In the genomic region with DNA sequence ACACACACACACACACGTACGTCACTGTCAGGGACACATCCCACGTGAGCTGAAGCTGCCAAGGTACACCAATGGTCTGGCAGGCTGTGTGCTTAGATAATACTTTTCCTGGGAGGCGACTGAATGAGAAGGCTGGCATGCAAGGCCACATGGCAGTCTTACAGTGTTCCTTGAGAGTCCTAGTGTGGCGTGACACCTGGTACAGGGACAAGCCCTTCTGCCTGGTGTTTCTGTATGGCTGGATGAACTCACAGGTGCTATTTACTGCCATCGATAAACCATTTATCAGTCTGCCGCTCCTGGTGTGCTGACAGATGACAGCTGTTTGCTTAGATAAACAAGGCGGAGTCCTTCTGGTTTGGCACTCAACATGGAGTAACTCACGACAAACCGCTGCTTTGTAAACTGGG, we compare ENCODE assay signal across 14 mouse cellular contexts. TPM values are rescaled to one million over a fixed set of nuclear protein-coding genes. Genes with fewer than 3 reads are reported as not detected.
DNase-seq lines count a peak whose midpoint lies in the region; ATAC-seq and TF ChIP-seq lines count a peak whose summit lies in the region.
"Had no signal": no experiment of that assay in that cellular context is flagged by ENCODE, and none has a peak within 500 bp of the region (broad histone marks: within the 10 kb centered on the region; RNA-seq: fewer than 3 reads in every experiment).

No protein-coding gene starts in this region.

- H3K27me3 ChIP-seq in forebrain, embryonic 13.5 days, result no peaks in the 10 kb centered on the region
- no peaks in the 10 kb centered on the region for H3K27me3 ChIP-seq in forebrain, embryonic 16.5 days (replicated peaks; ENCODE audit: control insufficient read depth, insufficient read depth, low read length)
- no peaks in the 10 kb centered on the region for H3K27me3 ChIP-seq in liver, embryonic 14.5 days (ENCODE audit: control insufficient read depth, insufficient read depth, low read length)
- H3K27me3 ChIP-seq in limb, embryonic 10.5 days (ENCODE audit: low read depth, poor library complexity, severe bottlenecking), result peaks cover 11% of the 10 kb centered on the region; the same call in 1 of the 2 replicates
- H3K27me3 ChIP-seq: forebrain, embryonic 15.5 days had no signal

- H3K4me2 ChIP-seq in forebrain, embryonic 13.5 days, result no peak overlapping the region
- H3K4me2 ChIP-seq in forebrain, embryonic 16.5 days (ENCODE audit: low read length), result no peak overlapping the region
- peak overlapping the region; percentile 55 for H3K4me2 ChIP-seq in liver, embryonic 14.5 days (ENCODE audit: low read depth)
- H3K4me2 ChIP-seq: forebrain, embryonic 15.5 days; heart, embryonic 15.5 days; limb, embryonic 13.5 days had no signal

- no peak for ATAC-seq in forebrain, embryonic 13.5 days
- no peak for ATAC-seq in forebrain, embryonic 16.5 days
- ATAC-seq in liver, embryonic 14.5 days (ENCODE audit: insufficient read depth), result peak; percentile 84
- ATAC-seq: forebrain, embryonic 15.5 days had no signal

- 0 out of 2 replicates have a peak overlapping the region, but pooled peaks have one; percentile 20 for H3K27ac ChIP-seq in forebrain, embryonic 13.5 days
- no peak overlapping the region for H3K27ac ChIP-seq in forebrain, embryonic 16.5 days (ENCODE audit: low read length)
- peak overlapping the region; percentile 94 for H3K27ac ChIP-seq in liver, embryonic 14.5 days
- H3K27ac ChIP-seq in limb, embryonic 10.5 days, result no peak overlapping the region
- H3K27ac ChIP-seq: forebrain, embryonic 15.5 days; heart, embryonic 15.5 days; kidney, postnatal 0 days; limb, embryonic 13.5 days had no signal

- peak; percentile 85 for DNase-seq in A20 (ENCODE audit: low read depth, low spot score)
- DNase-seq in c-Kit-positive CD71-positive TER-119-negative erythroid progenitor cells, embryonic 14.5 days (ENCODE audit: low read depth), result peak; percentile 85
- peak; percentile 88 to 93 (median 92) for DNase-seq in liver, embryonic 14.5 days (ENCODE audit: low read depth in 3 of 3, low spot score in 3 of 3)
- no peak for DNase-seq in limb, embryonic 10.5 days (ENCODE audit: low spot score)
- no peak for DNase-seq in frontal cortex, postnatal 10 days (ENCODE audit: low spot score in 2 of 2)
- no peak for DNase-seq in left cerebral cortex, adult 8-10 months (ENCODE audit: low spot score in 2 of 2)
- DNase-seq: cerebellum, postnatal 36 days had no signal

- TF ChIP-seq EP300 in liver, embryonic 14.5 days (IDR thresholded peaks at IDR 0.05; ENCODE audit: low read depth), result peak; percentile 99

- TF ChIP-seq CTCF in liver, embryonic 14.5 days (IDR thresholded peaks at IDR 0.05; ENCODE audit: low read depth), result no peak

- no peaks in the 10 kb centered on the region for H3K9me3 ChIP-seq in forebrain, embryonic 13.5 days (replicated peaks)
- no peaks in the 10 kb centered on the region for H3K9me3 ChIP-seq in forebrain, embryonic 16.5 days (ENCODE audit: control insufficient read depth, low read length)
- H3K9me3 ChIP-seq in liver, embryonic 14.5 days (ENCODE audit: control insufficient read depth, low read length), result no peaks in the 10 kb centered on the region
- H3K9me3 ChIP-seq in limb, embryonic 10.5 days (replicated peaks), result no peaks in the 10 kb centered on the region
- H3K9me3 ChIP-seq: forebrain, embryonic 15.5 days; heart, embryonic 15.5 days; limb, embryonic 13.5 days had no signal

- no peak overlapping the region for H3K4me3 ChIP-seq in forebrain, embryonic 13.5 days
- H3K4me3 ChIP-seq in forebrain, embryonic 16.5 days (replicated peaks; ENCODE audit: low read length), result no peak overlapping the region
- 0 out of 4 replicates have a peak overlapping the region, but pooled peaks of 1 of the 2 experiments have one; percentile 1 for H3K4me3 ChIP-seq in liver, embryonic 14.5 days (ENCODE audit: insufficient read depth in 1 of 2, low read depth in 2 of 2, low read length in 2 of 2)
- no peak overlapping the region for H3K4me3 ChIP-seq in limb, embryonic 10.5 days
- H3K4me3 ChIP-seq: forebrain, embryonic 15.5 days; heart, embryonic 15.5 days; limb, embryonic 13.5 days had no signal

- H3K9ac ChIP-seq in forebrain, embryonic 13.5 days, result no peak overlapping the region
- no peak overlapping the region for H3K9ac ChIP-seq in forebrain, embryonic 16.5 days (replicated peaks; ENCODE audit: low read depth, low read length)
- H3K9ac ChIP-seq in liver, embryonic 14.5 days (replicated peaks), result peak overlapping the region; percentile 64
- H3K9ac ChIP-seq: forebrain, embryonic 15.5 days; heart, embryonic 15.5 days; limb, embryonic 13.5 days had no signal

- no peaks in the 10 kb centered on the region for H3K4me1 ChIP-seq in forebrain, embryonic 13.5 days
- no peaks in the 10 kb centered on the region for H3K4me1 ChIP-seq in forebrain, embryonic 16.5 days (replicated peaks; ENCODE audit: control insufficient read depth, insufficient read depth, low read length)
- peaks cover 49 to 61% of the 10 kb centered on the region in 2 experiments for H3K4me1 ChIP-seq in liver, embryonic 14.5 days (replicated peaks; ENCODE audit: control insufficient read depth in 2 of 2, insufficient read depth in 2 of 2, low read length in 1 of 2)
- H3K4me1 ChIP-seq in limb, embryonic 10.5 days, result no peaks in the 10 kb centered on the region
- H3K4me1 ChIP-seq: forebrain, embryonic 15.5 days; limb, embryonic 13.5 days had no signal

- 80% methylated on average over 10 of the region's 10 CpGs for WGBS in forebrain, embryonic 13.5 days
- WGBS in forebrain, embryonic 16.5 days, result 70% methylated on average over 10 of the region's 10 CpGs
- 9% methylated on average over 10 of the region's 10 CpGs for WGBS in liver, embryonic 14.5 days (ENCODE audit: insufficient replicate concordance)
- whole genome bisulfite sequencing in limb, embryonic 10.5 days, result 77% methylated on average over 10 of the region's 10 CpGs

- no peaks in the 10 kb centered on the region for H3K36me3 ChIP-seq in forebrain, embryonic 13.5 days (ENCODE audit: poor library complexity, severe bottlenecking)
- no peaks in the 10 kb centered on the region for H3K36me3 ChIP-seq in forebrain, embryonic 16.5 days (ENCODE audit: control insufficient read depth, insufficient read depth)
- no peaks in the 10 kb centered on the region for H3K36me3 ChIP-seq in liver, embryonic 14.5 days (replicated peaks; ENCODE audit: control insufficient read depth, insufficient read depth, low read depth)
- no peaks in the 10 kb centered on the region for H3K36me3 ChIP-seq in limb, embryonic 10.5 days
- H3K36me3 ChIP-seq: forebrain, embryonic 15.5 days; heart, embryonic 15.5 days; limb, embryonic 13.5 days had no signal

RNA-seq across cellular contexts. Expression of a gene that starts 8.9 kb away (rescaled TPM):
- 0.09 TPM in 1 of 2 replicates, not detected in the other for polyA plus RNA-seq in forebrain, embryonic 13.5 days (2015; fragmentation: Nextera tagmentation; extraction: Ambion mirVana)
- not detected in 2 replicates for polyA plus RNA-seq in forebrain, embryonic 16.5 days (2015; fragmentation: Nextera tagmentation; extraction: Ambion mirVana)
- 0.01 and 0.02 TPM in 2 replicates for polyA plus RNA-seq in liver, embryonic 14.5 days (2012; rRNA removed)
- polyA plus RNA-seq in liver, embryonic 14.5 days (2014; fragmentation: Nextera tagmentation; extraction: Ambion mirVana), result 0.06 TPM in 1 of 2 replicates, not detected in the other
- 0.36 and 0.44 TPM in 2 replicates for polyA plus RNA-seq in limb, embryonic 10.5 days (2016; fragmentation: Nextera tagmentation; extraction: Ambion mirVana)
- under 1 TPM in 2 of 4 experiments, not detected in 2; 0.11 to 0.16 TPM for total RNA-seq in left cerebral cortex, adult 8-10 months (2022)
- polyA plus RNA-seq: forebrain, embryonic 15.5 days had no signal

RNA-seq across cellular contexts. Expression of a gene that starts 44.0 kb away (rescaled TPM):
- polyA plus RNA-seq in forebrain, embryonic 13.5 days (2015; fragmentation: Nextera tagmentation; extraction: Ambion mirVana), result 0.05 TPM in 1 of 2 replicates, not detected in the other
- not detected in 2 replicates for polyA plus RNA-seq in forebrain, embryonic 16.5 days (2015; fragmentation: Nextera tagmentation; extraction: Ambion mirVana)
- polyA plus RNA-seq in liver, embryonic 14.5 days (2012; rRNA removed), result 0.11 and 0.17 TPM in 2 replicates
- 0.13 and 0.25 TPM in 2 replicates for polyA plus RNA-seq in liver, embryonic 14.5 days (2014; fragmentation: Nextera tagmentation; extraction: Ambion mirVana)
- 1.3 and 1.5 TPM in 2 replicates for polyA plus RNA-seq in limb, embryonic 10.5 days (2016; fragmentation: Nextera tagmentation; extraction: Ambion mirVana)
- total RNA-seq in left cerebral cortex, adult 8-10 months (2022), result not detected
- total RNA-seq: monocyte, adult 5-6 weeks had no signal
- polyA plus RNA-seq: forebrain, embryonic 15.5 days had no signal

RNA-seq across cellular contexts. Expression of a gene that starts 51.7 kb away (rescaled TPM):
- polyA plus RNA-seq in forebrain, embryonic 13.5 days (2015; fragmentation: Nextera tagmentation; extraction: Ambion mirVana), result 0.06 and 0.12 TPM in 2 replicates
- polyA plus RNA-seq in forebrain, embryonic 16.5 days (2015; fragmentation: Nextera tagmentation; extraction: Ambion mirVana), result 0.88 and 1.0 TPM in 2 replicates
- polyA plus RNA-seq in liver, embryonic 14.5 days (2012; rRNA removed), result 0.87 and 1.0 TPM in 2 replicates
- 1.7 and 1.8 TPM in 2 replicates for polyA plus RNA-seq in liver, embryonic 14.5 days (2014; fragmentation: Nextera tagmentation; extraction: Ambion mirVana)
- 0.05 and 0.33 TPM in 2 replicates for polyA plus RNA-seq in limb, embryonic 10.5 days (2016; fragmentation: Nextera tagmentation; extraction: Ambion mirVana)
- 10 to 100 TPM; 18.8 to 23.9 (median 23.5) TPM for total RNA-seq in left cerebral cortex, adult 8-10 months (2022)

Comparison
In these comparisons a context has a peak if more than half of its experiments do, and no peak if none do; other contexts are left out.
1. H3K27ac ChIP-seq: peak in forebrain, embryonic 13.5 days (single experiment) and liver, embryonic 14.5 days (single experiment); none in forebrain, embryonic 16.5 days (single experiment) and limb, embryonic 10.5 days (single experiment).
2. DNase-seq: peak in A20 (single experiment), c-Kit-positive CD71-positive TER-119-negative erythroid progenitor cells, embryonic 14.5 days (single experiment) and liver, embryonic 14.5 days (3 of 3); none in limb, embryonic 10.5 days (single experiment), frontal cortex, postnatal 10 days (0 of 2) and left cerebral cortex, adult 8-10 months (0 of 2).